Mouse (Mus musculus) cerebellum, postnatal 10 days (tissue): ENCODE measurements around the gene Hps3.
"Not testable (repeated sequence)": the region's sequence is repeated elsewhere in the genome, so short reads cannot be mapped to it uniquely, and the experiment has no call there.

Experiments used
- DNase-seq, 2 experiments: peaks; one replicate each; pipeline ENCODE4 v3.0.0; 2021; ENCODE audit warnings: mixed read lengths in 2 of 2

Hps3 gene

DNA sequence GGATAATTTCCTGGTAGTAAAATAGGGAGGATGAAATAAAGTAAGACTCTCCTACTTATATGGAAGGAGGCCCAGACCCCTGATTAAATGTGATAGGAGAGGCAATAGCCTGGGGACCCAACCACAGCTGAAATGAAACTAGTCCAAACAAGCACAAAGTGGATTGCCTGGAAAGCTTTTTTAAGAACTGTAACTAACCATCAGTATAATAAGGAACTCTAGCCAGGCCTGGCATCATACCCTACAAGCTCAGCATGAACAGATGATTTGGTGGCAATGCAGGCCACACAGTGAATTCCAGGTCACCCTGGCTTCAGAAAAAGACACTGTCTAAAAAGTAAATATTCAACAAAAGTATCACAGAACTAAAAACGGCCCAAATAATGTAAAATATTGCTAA is 29.5 kb downstream of the Hps3 start:
- DNase-seq, result peak; percentile 51 to 60

DNA sequence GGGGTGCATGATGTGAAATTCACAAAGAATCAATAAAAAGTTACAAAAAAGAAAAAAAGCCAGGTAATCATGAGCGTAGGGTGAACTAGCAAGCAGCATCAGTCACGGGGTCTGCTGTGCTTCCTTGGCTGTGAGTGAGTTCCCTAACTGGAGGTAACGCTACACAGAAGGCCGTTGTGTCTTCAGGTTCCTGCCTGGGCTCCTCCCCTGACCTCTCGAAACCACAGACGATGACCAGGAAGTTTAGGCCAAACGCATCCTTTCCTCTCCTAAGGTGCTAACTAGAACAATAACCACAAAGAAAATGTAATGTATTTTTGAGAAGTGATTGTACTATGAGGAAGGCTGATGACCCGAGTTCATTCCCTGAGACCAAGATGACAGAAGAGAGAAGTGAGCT is 30.7 kb downstream of the Hps3 start:
- DNase-seq, result no peak

DNA sequence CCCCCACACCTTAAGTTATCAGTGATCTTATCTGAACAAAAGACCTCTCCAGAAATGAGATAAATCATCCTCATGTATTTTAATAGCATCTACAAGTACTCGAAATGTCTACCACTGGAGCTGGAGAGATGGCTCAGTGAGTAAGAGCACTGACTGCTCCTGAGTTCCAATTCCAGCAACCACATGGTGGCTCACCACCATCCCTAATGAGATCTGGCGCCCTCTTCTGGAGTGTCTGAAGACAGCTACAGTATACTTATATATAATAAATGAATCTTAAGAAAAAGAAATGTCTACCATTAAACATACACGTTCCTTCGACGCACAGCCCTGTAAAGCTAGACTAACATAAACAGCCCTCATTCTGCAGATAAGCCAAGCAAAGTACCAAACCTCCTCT is 32.3 kb downstream of the Hps3 start:
- DNase-seq, result peak in 1 of 2 experiments; percentile 12

DNA sequence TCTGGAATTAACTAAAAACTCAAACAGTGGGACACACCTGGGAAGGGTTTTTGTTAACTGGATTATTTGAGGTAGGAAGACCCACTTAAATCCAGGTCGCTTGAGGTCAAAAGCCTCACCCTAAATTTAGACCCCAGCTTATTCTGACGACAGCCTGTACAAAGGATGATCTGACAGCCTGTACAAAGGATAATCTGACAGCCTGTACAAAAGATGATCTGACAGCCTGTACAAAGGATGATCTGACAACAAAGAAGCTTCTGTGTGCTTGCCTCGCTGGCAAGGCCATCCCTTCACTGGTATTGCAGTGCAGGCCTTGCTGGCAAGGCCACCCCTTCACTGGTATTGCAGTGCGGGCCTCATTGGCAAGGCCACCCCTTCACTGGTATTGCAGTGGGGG is 34.3 kb downstream of the Hps3 start:
- no peak for DNase-seq

- DNase-seq, result no peak
Measured at GRCm38 (mm10) chr3:19999551-19999950, 35.6 kb downstream of the Hps3 start.

DNA sequence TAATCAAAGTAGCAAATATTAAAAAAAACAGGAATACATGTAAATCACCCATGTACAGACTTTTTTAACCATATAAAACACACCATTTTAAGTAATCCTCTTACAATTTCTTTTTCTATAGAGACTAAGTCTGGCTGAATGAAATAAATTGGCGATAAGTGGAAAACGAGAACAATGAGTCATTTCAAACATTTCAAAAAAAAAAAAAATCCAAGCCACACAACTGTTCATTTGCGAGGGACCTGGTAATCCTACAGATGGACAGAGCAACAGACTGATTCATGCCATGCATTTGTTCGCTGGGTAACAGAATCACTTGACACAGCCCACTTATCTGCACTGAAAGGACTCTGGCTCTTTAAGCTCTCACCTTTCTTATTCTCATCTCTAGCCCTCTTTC is 42.7 kb downstream of the Hps3 start:
- DNase-seq, result no peak

DNA sequence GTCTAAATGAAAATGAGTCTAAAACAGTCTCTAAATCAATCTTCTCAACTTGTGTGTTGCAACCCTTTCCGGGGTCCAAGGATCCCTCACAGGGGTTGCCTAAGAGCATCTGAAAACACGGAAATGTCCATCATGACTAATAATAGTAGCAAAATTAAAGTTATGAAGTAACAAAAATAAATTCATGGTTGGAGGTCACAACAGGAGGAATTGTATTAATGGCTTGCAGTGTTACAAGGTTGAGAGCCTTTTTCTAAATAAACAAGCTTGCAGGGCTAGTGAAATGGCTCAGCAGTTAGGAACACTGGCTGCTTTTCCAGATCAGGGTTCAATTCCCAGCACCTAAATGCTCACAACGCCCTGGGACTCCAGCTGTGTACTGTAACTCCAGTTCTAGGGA is 45.1 kb downstream of the Hps3 start:
- DNase-seq, result no peak

- DNase-seq, result no peak
Measured at GRCm38 (mm10) chr3:19986123-19986522, 49.0 kb downstream of the Hps3 start.

- DNase-seq, result no peak
Measured at GRCm38 (mm10) chr3:19982846-19983245, 52.3 kb downstream of the Hps3 start.

GRCm38 (mm10) chr3:19981156-19981555 is 54.0 kb downstream of the Hps3 start:
- DNase-seq, result no peak

GRCm38 (mm10) chr3:19978474-19978873 is 56.6 kb downstream of the Hps3 start:
- no peak for DNase-seq

GRCm38 (mm10) chr3:19966072-19966471 is 69.0 kb downstream of the Hps3 start:
- DNase-seq, result no peak

GRCm38 (mm10) chr3:19965239-19965638 is 69.9 kb downstream of the Hps3 start:
- DNase-seq, result no peak

GRCm38 (mm10) chr3:19964625-19965188 is 70.4 kb downstream of the Hps3 start:
- no peak for DNase-seq

DNA sequence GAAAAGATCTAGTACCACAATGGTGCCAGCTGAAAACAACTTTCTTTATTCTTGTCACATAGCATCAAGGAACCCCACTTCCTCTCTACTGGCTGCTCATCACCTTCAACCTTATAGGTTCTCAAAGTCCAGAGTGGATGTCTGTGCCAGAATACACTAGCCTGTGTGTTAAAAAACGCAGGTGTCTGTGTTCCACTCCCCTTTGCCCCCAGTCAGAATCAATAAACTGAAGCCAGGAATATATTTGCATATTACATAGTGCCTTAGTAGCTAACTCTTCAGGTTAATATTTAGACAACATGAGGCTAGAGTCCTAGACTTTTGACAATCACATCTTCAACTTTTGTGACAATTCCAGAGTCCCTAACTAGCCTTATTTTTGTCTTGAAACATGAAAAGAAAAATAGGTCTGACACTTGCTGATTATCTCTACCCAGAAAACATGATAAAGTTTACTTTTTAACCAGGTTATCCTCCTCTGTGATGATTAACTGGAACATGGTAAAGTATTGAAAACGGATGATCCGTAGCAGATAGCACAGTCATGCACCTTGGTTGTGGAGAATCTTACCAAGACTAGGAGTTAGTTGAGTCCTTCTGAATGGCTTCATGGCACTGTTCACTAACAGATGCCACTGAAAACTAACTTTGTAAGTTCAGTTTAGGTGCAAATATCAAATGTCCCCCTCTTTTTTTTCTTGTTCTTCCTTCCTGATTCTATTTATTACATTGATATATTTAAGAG is 72.2 kb downstream of the Hps3 start:
- DNase-seq, result no peak

- DNase-seq, result no peak
Measured at GRCm38 (mm10) chr3:19961341-19961740, 73.8 kb downstream of the Hps3 start.

DNA sequence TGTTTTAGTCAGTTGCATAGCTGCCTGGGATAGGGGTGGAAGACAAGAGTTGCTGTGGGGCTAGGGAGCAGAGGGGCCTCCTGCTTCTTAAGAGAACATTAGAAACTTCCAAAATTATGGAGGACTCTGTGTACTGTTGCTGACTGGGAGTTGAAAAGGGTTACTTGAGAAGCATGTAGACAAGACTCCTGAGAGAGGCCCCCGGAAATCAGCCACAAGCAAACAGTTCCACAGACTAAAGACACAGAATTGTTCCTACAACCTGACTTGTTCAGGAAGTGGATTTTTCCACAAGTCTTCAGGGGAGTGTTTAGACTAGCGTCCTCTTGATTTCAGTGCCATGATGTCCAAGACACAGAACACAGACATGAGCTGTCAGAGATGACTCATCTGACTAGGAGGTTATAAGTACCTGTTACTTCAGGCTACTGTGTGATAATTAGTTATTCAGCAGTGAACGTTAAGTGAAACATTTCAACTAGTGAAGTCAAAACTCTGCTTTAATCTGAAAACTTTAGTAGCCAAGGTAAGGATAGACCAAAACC is 74.5 kb downstream of the Hps3 start:
- no peak for DNase-seq

- DNase-seq, result no peak
Measured at GRCm38 (mm10) chr3:19958983-19959382, 76.1 kb downstream of the Hps3 start.

- DNase-seq, result no peak
Measured at GRCm38 (mm10) chr3:19958031-19958430, 77.1 kb downstream of the Hps3 start.

- no peak for DNase-seq
Measured at GRCm38 (mm10) chr3:19956885-19957284, 78.2 kb downstream of the Hps3 start, which contains the start of gene Cp. Gene Cp (plus strand): TSS chr3:19957054.

- DNase-seq, result peak; percentile 25 to 54
Measured at GRCm38 (mm10) chr3:19953865-19954264, 81.2 kb downstream of the Hps3 start.

- no peak for DNase-seq
Measured at GRCm38 (mm10) chr3:19953425-19953824, 81.7 kb downstream of the Hps3 start.

- DNase-seq, result not testable (repeated sequence)
Measured at GRCm38 (mm10) chr3:19949401-19949800, 85.7 kb downstream of the Hps3 start.

DNA sequence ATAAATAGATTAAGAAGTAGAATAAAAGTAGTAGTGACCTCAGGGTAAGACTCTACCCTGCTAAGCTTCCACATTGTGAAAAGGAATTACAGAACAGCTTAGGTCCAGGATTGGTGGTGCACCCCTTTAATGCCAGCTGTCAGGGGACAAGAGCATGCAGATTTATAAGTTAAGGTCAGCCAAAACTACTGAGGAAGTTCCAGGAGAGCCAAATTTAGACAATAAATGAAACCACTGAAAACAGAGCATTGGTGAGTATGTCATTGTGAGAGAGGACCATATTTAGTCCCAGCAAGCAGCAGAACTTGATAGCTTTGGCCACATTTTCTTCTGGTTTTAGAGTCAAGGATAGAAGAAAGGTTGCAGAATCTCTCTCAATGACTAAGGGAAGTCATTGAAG is 86.6 kb downstream of the Hps3 start:
- DNase-seq, result no peak
